Mouse (Mus musculus): ENCODE results near the gene Arvcf. TPM values are rescaled to one million over a fixed set of nuclear protein-coding genes. Genes with fewer than 3 reads are reported as not detected.

The Arvcf gene
- polyA plus RNA-seq, 1 experiment from 2014 or later, result 12.6 TPM

DNA sequence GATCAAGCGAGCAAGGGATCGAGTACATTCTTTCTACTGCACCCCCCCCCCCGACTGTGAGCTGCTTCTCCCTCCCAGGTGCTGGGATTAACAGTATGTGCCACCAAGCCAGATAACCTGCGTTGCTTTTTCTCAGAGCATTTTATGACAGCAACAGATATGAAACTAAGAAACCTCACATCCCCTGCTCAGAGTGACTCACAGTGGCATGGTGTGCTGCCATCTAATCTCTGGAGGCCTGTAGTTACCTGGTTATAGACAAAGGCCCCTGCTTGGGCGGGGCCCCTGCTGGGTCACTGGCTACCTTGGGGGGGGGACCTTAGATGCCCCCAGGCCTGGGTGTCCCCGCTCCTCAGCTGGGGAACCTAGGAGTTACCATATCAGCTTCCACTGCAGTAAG is 10.0 kb downstream of the Arvcf start:
- H3K9ac ChIP-seq, result no peak overlapping the region
- 69% methylated on average over 6 of the region's 6 CpGs for WGBS (ENCODE audit: insufficient replicate concordance)
- no peak for ATAC-seq
- H3K4me3 ChIP-seq, result no peak overlapping the region
- no peaks in the 10 kb centered on the region for H3K36me3 ChIP-seq
- H3K4me2 ChIP-seq, result no peak overlapping the region
- peaks cover 20% of the 10 kb centered on the region for H3K4me1 ChIP-seq
- H3K9me3 ChIP-seq (replicated peaks), result no peaks in the 10 kb centered on the region
- H3K27ac ChIP-seq, result no peak overlapping the region
- no peaks in the 10 kb centered on the region for H3K27me3 ChIP-seq (replicated peaks)

GRCm38 (mm10) chr16:18360151-18360805 is 12.3 kb downstream of the Arvcf start:
- Histone ChIP-seq H3K4me2 (no peak overlapping the region), H3K9ac (no peak overlapping the region), H3K4me1 (peaks cover 8% of the 10 kb centered on the region), H3K36me3 (no peaks in the 10 kb centered on the region), H3K4me3 (no peak overlapping the region), H3K27ac (no peak overlapping the region), H3K27me3 (replicated peaks) (no peaks in the 10 kb centered on the region), H3K9me3 (replicated peaks) (no peaks in the 10 kb centered on the region)
- no peak for ATAC-seq
- 74% methylated on average over 6 of the region's 6 CpGs for WGBS (ENCODE audit: insufficient replicate concordance)

DNA sequence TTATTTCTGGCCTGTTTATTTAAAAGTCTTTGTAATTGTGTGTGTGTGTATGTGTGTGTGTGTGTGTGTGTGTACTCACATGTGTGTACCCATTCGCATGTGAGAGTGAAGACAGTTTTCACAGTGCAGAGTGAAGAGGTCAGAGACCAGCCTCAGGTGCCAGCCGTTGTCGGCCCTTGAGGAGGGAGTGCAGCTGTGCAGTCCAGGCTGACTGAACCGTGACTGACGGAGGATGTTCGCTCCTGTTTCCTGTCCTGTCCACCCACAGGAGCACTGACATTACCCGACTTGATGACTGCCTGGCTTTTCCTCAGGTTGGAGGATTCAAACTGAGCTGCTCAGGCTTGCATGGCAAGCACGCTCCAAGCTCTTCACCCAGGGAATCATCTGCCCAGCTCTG is 15.0 kb downstream of the Arvcf start:
- ATAC-seq, result no peak
- H3K36me3 ChIP-seq, result no peaks in the 10 kb centered on the region
- H3K27ac ChIP-seq, result no peak overlapping the region
- no peak overlapping the region for H3K4me2 ChIP-seq
- H3K27me3 ChIP-seq (replicated peaks), result no peaks in the 10 kb centered on the region
- H3K9me3 ChIP-seq (replicated peaks), result no peaks in the 10 kb centered on the region
- H3K4me1 ChIP-seq, result no peaks in the 10 kb centered on the region
- no peak overlapping the region for H3K9ac ChIP-seq
- WGBS (ENCODE audit: insufficient replicate concordance), result 67% methylated on average over 8 of the region's 8 CpGs
- no peak overlapping the region for H3K4me3 ChIP-seq

GRCm38 (mm10) chr16:18366849-18367248 is 18.9 kb downstream of the Arvcf start:
- Histone ChIP-seq H3K27ac (no peak overlapping the region), H3K36me3 (no peaks in the 10 kb centered on the region), H3K9me3 (replicated peaks) (no peaks in the 10 kb centered on the region), H3K4me1 (peaks cover 15% of the 10 kb centered on the region), H3K27me3 (replicated peaks) (no peaks in the 10 kb centered on the region), H3K4me3 (no peak overlapping the region), H3K4me2 (no peak overlapping the region), H3K9ac (no peak overlapping the region)
- 80% methylated on average over 4 of the region's 4 CpGs for WGBS (ENCODE audit: insufficient replicate concordance)
- ATAC-seq, result no peak

- WGBS (ENCODE audit: insufficient replicate concordance), result 19% methylated on average over 3 of the region's 3 CpGs
Measured at GRCm38 (mm10) chr16:18370197-18370596, 22.2 kb downstream of the Arvcf start.

DNA sequence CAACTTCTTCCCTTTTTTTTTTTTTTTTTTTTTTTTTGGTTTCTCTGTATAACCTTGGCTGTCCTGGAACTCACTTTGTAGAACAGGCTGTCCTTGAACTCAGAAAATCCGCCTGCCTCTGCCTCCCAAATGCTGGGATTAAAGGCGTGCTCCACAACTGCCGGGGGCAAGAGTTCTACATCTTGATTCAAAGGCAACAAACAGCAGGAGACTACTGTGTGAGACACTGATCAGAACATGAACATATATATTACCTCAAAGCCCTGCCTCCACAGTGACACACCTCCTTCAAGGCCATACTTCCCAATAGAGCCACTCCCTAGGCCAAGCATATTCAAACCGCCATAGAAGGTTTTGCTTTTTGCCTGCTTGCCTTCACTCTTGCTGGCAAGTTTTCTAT is 25.6 kb downstream of the Arvcf start:
- 84% methylated on average over 4 of the region's 4 CpGs for WGBS (ENCODE audit: insufficient replicate concordance)
- no peak for ATAC-seq
- no peak overlapping the region for H3K4me2 ChIP-seq

More at GRCm38 (mm10) chr16:18370197-18370596, 22.2 kb downstream of the Arvcf start:
- H3K4me3 ChIP-seq, result no peak overlapping the region
- no peaks in the 10 kb centered on the region for H3K36me3 ChIP-seq
- no peaks in the 10 kb centered on the region for H3K9me3 ChIP-seq (replicated peaks)
- peak overlapping the region; percentile 23 for H3K4me2 ChIP-seq
- peak; percentile 72 for ATAC-seq
- peak overlapping the region; percentile 31; the same call in 1 of the 2 replicates for H3K27ac ChIP-seq
- H3K4me1 ChIP-seq, result peaks cover 15% of the 10 kb centered on the region
- H3K27me3 ChIP-seq (replicated peaks), result no peaks in the 10 kb centered on the region
- no peak overlapping the region for H3K9ac ChIP-seq

DNA sequence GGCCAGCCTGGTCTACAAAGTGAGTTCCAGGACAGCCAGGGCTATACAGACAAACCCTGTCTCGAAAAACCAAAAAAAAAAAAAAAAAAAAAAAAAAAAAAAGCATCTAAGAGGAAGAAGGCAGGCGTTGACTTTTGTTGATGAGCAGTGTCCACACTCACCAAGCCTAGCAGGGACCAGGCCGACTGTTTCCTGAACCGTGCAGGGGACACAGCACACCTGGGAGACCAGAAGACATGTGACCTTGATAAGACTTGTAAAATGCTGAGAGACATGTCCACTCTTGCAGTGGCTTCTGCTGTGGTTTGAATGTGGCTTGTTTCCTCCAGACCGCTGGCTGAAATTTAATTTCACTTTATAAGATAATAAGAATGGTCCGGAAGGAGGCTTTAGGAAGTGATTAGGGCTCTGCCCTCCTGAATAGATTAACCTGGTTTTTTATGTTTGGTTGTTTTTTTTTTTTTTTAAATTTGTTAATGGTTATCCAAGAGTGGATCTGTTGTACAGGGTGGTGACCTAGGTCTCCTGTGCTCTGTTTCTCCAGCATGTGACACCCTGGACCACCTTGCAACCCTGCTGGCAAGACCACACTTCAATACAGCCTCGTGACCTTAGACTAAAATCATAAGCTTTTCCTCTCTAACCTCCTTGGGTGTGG is 28.4 kb downstream of the Arvcf start:
- no peaks in the 10 kb centered on the region for H3K27me3 ChIP-seq (replicated peaks)
- H3K27ac ChIP-seq, result peak overlapping the region; percentile 63
- H3K4me3 ChIP-seq, result no peak overlapping the region
- H3K4me2 ChIP-seq, result no peak overlapping the region
- no peaks in the 10 kb centered on the region for H3K9me3 ChIP-seq (replicated peaks)
- 53% methylated on average over 6 of the region's 7 CpGs for WGBS (ENCODE audit: insufficient replicate concordance)
- H3K36me3 ChIP-seq, result no peaks in the 10 kb centered on the region
- H3K9ac ChIP-seq, result no peak overlapping the region
- H3K4me1 ChIP-seq, result peaks cover 14% of the 10 kb centered on the region
- 0 out of 2 replicates have a peak, but pooled peaks have one; percentile 30 for ATAC-seq

More for the DNA sequence above, 25.6 kb downstream of the Arvcf start:
- H3K4me1 ChIP-seq, result peaks cover 29% of the 10 kb centered on the region
- H3K27me3 ChIP-seq (replicated peaks), result no peaks in the 10 kb centered on the region
- no peak overlapping the region for H3K27ac ChIP-seq
- H3K9me3 ChIP-seq (replicated peaks), result no peaks in the 10 kb centered on the region
- H3K36me3 ChIP-seq, result no peaks in the 10 kb centered on the region
- no peak overlapping the region for H3K9ac ChIP-seq
- H3K4me3 ChIP-seq, result no peak overlapping the region

DNA sequence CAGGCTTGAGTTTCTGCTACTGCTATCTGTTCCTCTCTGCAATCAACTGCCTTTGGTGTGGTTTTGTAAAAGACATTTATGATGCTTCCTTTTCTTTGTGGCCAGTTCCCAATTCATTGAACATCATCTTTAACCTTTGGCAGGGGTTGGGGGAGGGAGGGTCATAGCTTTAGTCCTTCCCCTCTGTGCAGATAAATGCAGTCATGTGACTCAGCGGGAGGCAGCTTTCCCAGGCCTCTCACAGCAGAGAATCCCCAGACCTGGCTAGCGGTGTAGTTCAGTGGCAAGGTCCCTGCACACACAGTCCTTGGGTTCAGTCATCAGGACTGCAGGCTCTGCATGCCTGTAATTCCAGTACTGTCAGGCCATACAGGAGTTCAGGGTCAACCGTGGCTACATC is 29.2 kb downstream of the Arvcf start:
- WGBS (ENCODE audit: insufficient replicate concordance), result 23% methylated on average over 3 of the region's 3 CpGs
- Histone ChIP-seq H3K4me3 (no peak overlapping the region), H3K9ac (no peak overlapping the region), H3K4me2 (no peak overlapping the region), H3K9me3 (replicated peaks) (no peaks in the 10 kb centered on the region), H3K27ac (peak overlapping the region; percentile 63), H3K27me3 (replicated peaks) (no peaks in the 10 kb centered on the region), H3K36me3 (no peaks in the 10 kb centered on the region), H3K4me1 (peaks cover 14% of the 10 kb centered on the region)
- peak; percentile 74 for ATAC-seq

DNA sequence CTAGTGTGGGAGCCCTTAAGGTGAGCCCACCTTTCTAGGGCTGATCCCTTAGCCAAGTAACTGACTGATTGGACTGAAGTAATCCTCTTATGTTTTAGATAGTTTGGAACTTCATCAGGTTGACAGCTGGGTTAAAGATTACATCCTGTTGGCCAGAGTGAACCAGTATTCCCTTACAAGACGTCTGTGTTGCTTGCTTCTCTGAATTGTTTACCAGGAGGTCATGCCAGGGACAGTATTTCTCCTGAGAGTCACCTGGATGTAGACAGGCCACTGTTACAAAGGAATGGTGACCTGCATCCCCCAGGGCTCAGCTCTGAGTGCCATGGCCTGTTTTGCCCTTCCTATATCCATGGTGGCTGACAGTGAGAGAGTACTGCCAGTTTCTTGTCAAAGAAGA is 30.5 kb downstream of the Arvcf start:
- Histone ChIP-seq H3K4me1 (peaks cover 18% of the 10 kb centered on the region), H3K27me3 (replicated peaks) (no peaks in the 10 kb centered on the region), H3K9ac (no peak overlapping the region), H3K9me3 (replicated peaks) (no peaks in the 10 kb centered on the region), H3K27ac (no peak overlapping the region), H3K4me3 (no peak overlapping the region), H3K4me2 (no peak overlapping the region), H3K36me3 (no peaks in the 10 kb centered on the region)
- 50% methylated on average over 1 of the region's 1 CpGs for WGBS (ENCODE audit: insufficient replicate concordance)
- ATAC-seq, result no peak

- ATAC-seq, result no peak
- 77% methylated on average over 8 of the region's 8 CpGs for WGBS (ENCODE audit: insufficient replicate concordance)
- no peaks in the 10 kb centered on the region for H3K9me3 ChIP-seq (replicated peaks)
Measured at GRCm38 (mm10) chr16:18379338-18380001, 31.5 kb downstream of the Arvcf start.

DNA sequence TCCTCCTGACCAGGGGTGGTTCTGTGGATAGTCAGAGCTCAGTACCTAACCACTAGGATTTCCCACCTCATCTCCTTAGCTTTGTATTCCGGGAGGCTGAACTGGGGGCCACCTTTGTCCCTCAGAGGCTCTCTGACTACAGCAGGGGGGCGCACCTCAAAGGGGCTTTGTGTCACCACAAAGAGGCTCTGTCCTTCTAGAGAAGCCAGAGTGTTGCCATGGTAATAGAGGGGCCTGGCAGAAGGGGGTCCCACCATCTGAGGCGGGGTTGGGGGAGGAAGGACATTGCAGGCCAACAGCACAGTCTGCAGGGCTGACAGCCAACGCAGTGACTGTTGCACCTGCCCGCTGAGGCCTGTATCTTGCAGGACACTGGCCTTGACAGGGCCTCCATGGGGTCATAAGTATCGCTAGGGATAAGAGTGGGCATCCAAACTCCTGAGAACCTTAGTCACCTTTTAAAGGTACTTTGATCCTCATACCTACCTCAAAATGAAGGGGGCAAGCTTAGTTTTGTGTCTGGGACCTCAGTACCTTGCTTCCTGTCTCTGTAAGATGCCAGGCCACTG is 32.6 kb downstream of the Arvcf start:
- no peak overlapping the region for H3K9ac ChIP-seq
- no peak for ATAC-seq
- no peak overlapping the region for H3K27ac ChIP-seq
- H3K4me2 ChIP-seq, result no peak overlapping the region
- peaks cover 26% of the 10 kb centered on the region for H3K4me1 ChIP-seq
- no peaks in the 10 kb centered on the region for H3K27me3 ChIP-seq (replicated peaks)
- H3K9me3 ChIP-seq (replicated peaks), result no peaks in the 10 kb centered on the region
- no peak overlapping the region for H3K4me3 ChIP-seq
- H3K36me3 ChIP-seq, result no peaks in the 10 kb centered on the region
- WGBS (ENCODE audit: insufficient replicate concordance), result 62% methylated on average over 6 of the region's 6 CpGs

More at GRCm38 (mm10) chr16:18379338-18380001, 31.5 kb downstream of the Arvcf start:
- no peaks in the 10 kb centered on the region for H3K27me3 ChIP-seq (replicated peaks)
- H3K4me1 ChIP-seq, result peaks cover 26% of the 10 kb centered on the region
- no peak overlapping the region for H3K4me3 ChIP-seq
- H3K9ac ChIP-seq, result no peak overlapping the region
- H3K4me2 ChIP-seq, result no peak overlapping the region
- no peak overlapping the region for H3K27ac ChIP-seq
- H3K36me3 ChIP-seq, result no peaks in the 10 kb centered on the region

Measured in liver, embryonic 12.5 days (tissue).